Mouse (Mus musculus): ENCODE data around the gene Tspan31.

- TF ChIP-seq CTCF (IDR thresholded peaks at IDR 0.05; ENCODE audit: low read depth) (no peak), EP300 (IDR thresholded peaks at IDR 0.05; ENCODE audit: low read depth) (no peak)
These were observed 48.4 kb upstream of the Tspan31 start for GRCm38 (mm10) chr10:127118470-127118869.

All from liver, postnatal 0 days (tissue).